Comparison of ENCODE assay signal across 16 mouse cellular contexts in the genomic region with DNA sequence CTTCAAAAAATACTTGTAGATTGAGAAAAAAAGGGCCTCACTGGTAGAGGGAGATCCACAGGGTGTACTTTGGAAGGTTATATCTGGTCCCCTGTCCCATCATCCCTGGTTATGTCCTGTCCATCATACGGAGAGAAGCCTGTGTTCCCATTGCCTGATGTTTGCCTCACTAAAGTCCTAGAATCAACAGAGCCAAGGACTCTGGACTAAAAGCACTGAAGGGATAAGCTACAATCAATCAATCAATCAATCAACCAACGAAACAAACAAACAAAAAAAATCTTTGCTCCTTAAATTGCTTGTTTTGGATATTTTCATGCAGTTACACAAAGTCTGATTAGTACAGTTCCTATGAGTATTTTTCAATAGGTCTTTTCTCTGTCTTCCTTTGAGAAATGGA.
"Had no signal": no experiment of that assay in that cellular context is flagged by ENCODE, and none has a peak within 500 bp of the region (broad histone marks: within the 10 kb centered on the region; RNA-seq: fewer than 3 reads in every experiment).

No protein-coding gene starts in this region.

- H3K4me1 ChIP-seq: neural tube, embryonic 13.5 days; neural tube, embryonic 15.5 days; stomach, embryonic 15.5 days had no signal

- DNase-seq: retina, postnatal 1 day; right cerebral cortex, adult 18-20 months; right cerebral cortex, postnatal 14 days; right cerebral cortex, postnatal 25 days; right cerebral cortex, postnatal 4 days; spleen, adult 18-20 months; thymus, adult 18-20 months; thymus, adult 2 months; thymus, postnatal 14 days; thymus, postnatal 25 days; thymus, postnatal 36 days; thymus, postnatal 4 days had no signal

- H3K4me3 ChIP-seq: neural tube, embryonic 13.5 days; neural tube, embryonic 15.5 days; stomach, embryonic 15.5 days had no signal

- H3K27me3 ChIP-seq: neural tube, embryonic 13.5 days; neural tube, embryonic 15.5 days; stomach, embryonic 15.5 days had no signal

- H3K36me3 ChIP-seq: neural tube, embryonic 13.5 days; neural tube, embryonic 15.5 days; stomach, embryonic 15.5 days had no signal

- H3K9me3 ChIP-seq: neural tube, embryonic 13.5 days; neural tube, embryonic 15.5 days; stomach, embryonic 15.5 days had no signal

- H3K4me2 ChIP-seq: neural tube, embryonic 13.5 days; neural tube, embryonic 15.5 days; stomach, embryonic 15.5 days had no signal

- H3K27ac ChIP-seq: neural tube, embryonic 13.5 days; neural tube, embryonic 15.5 days; stomach, embryonic 15.5 days; stomach, postnatal 0 days had no signal

- H3K9ac ChIP-seq: neural tube, embryonic 13.5 days; neural tube, embryonic 15.5 days; stomach, embryonic 15.5 days had no signal
